Mouse (Mus musculus): ENCODE results near the gene Ephb2. TPM values are rescaled to one million over a fixed set of nuclear protein-coding genes. Genes with fewer than 3 reads are reported as not detected.

The Ephb2 gene
- total RNA-seq, 2 experiments from 2014 or later = 14.9 to 16.1 TPM

DNA sequence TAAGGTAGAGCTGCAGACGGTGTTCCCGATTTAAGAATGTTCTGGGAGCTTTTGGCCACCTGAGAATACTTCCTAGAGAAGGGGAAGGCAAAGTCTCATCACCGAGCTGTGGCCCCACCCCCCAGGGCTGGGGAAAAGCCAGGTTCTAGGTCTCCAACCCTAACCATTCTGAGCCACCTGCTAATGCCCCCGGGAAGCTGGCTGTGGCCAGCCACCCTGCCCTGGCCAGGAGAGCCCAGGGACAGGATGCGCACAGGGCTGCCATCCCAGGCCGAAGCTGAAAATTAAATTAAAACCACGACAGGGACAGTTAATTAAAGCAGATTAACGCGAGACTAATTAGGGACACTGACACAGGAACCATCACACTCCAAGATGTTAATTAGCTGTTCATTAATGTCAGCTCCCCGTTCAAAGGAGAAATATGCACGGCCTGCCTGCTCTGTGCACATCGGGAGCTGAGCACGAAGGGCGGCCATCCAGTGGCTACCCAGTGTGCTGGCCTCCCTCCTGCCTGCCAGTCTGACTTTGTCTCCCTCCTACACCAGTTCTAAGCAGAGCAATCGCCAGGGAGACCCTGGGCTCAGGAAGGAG is 101.5 kb downstream of the Ephb2 start:
- DNase-seq (ENCODE audit: low spot score in 2 of 2) = no peak

DNA sequence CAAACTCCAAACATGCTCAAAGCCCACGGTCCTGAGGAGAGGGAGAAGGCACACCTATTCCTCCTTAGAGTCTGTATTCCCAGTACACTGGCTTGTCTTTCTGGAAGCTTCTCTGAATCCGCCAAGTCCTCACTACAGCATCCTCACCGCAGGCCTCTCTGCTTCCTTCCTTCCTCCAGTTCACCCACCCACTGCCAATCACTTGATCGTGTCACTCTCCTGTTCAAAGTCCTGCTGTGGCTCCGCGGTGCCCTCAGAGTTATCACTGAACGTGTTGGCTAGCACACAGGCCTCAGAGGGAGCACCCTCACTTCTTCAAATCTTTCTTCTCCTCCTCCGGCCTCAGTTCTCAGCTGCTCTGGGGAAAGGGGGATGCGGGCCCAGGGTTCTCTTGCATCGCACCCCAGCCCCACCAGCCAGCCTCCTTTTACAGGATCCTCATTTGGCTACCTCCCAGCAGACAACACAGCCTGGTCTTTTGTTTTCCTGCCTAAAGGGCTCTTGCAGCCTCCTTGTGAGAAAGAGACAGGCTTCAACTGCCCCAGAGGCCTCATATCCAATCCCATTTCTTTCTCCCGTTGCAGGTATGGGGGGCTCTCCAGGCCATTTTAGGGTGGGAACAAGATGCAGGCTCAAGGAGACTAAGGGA is 102.4 kb downstream of the Ephb2 start:
- DNase-seq (ENCODE audit: low spot score in 2 of 2) = no peak

DNA sequence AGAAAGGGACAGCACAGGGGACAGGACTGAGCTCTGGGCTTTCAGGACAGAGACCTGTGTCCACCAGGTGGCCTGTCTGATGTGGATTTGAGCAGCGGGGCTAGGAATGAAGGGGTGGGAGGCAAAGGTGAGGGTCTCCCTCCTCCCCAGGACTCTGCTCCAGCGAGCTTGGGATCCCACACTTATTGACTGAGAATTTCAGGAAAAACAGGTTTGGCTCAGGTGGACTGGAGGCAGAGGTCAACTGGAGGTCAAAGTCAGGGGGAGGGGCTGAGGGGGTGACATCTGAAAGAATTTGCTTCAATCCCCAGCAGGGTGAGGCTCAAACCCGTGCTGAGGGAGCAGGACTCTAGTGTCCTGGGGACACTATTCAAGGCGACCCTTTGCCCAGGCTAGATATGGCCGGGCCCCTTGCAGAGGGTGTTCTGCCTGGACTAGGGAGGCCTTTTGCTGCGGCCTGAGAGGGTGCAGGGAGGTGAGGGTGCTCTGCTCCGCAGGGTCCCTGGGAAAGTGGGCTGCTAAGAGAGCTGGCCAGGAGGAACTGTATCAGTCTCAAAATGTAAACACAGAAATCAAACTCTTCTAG is 103.2 kb downstream of the Ephb2 start:
- DNase-seq (ENCODE audit: low spot score in 2 of 2) = no peak

DNA sequence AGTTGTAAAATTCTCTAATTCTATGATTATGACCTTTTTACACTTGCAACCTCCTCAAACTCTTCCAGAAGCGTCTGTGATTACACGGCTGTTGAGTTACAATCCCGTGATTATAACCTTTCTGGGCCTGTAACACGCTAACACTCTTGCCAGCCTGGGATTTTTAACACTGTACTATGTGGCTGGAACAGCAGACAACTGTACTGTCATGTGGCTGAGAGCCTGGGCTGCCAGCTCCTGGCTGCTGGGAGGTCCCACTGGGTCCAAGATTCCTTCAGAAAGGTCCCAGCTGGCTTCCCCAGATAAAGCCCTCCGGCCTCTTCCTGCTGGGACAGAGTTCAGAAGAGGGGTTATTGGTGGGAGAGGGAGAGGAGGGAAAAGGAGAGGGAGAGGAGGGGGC is 104.0 kb downstream of the Ephb2 start:
- DNase-seq (ENCODE audit: low spot score in 2 of 2) = no peak

DNA sequence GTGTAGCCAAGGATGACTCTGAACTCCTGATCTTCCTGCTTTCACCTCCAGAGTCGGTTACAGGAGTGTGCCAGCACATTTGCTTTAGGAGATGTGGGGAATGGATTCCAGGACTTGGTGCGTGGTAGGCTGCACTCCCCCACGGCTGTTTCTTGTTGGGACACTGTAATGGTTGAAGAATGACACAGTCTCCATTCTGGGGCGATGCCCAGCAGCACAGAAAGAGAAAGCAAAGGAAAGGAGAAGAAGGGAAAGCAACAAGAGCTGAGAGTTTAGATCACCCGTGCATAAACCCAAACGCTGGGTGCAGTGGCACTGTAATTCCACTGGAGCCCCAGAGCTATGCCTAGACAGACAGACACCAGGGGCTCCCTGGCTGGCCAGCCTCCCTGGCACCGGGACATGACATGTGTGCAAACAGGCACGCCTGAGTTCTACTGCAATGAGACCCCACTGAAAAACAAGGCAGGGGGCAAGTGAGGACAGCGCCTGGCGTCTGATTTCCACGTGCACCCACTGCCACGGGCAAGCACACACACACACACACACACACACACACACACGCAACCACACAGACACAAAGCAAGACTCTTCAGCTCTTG is 104.7 kb downstream of the Ephb2 start:
- DNase-seq (ENCODE audit: low spot score in 2 of 2) = no peak

DNA sequence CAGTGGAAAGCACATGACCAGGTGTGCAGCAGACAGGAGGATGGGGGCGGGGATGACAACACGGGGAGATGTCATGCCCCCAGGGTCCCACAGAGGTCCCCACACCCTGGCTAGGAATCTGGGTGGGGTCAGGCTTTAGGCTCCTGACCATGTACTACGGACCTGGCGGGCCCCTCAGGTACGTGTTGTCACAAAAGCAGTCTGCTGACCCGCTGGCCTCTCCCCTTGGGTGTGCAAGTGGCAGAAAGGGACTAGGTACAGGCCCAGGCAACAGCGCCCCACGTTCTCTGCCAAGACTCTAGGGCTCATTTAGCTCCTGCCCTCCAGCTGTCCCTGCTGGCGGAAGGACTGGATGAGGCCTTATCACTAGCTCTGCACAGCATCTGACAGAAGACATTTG is 105.3 kb downstream of the Ephb2 start:
- no peak for DNase-seq (ENCODE audit: low spot score in 2 of 2)

DNA sequence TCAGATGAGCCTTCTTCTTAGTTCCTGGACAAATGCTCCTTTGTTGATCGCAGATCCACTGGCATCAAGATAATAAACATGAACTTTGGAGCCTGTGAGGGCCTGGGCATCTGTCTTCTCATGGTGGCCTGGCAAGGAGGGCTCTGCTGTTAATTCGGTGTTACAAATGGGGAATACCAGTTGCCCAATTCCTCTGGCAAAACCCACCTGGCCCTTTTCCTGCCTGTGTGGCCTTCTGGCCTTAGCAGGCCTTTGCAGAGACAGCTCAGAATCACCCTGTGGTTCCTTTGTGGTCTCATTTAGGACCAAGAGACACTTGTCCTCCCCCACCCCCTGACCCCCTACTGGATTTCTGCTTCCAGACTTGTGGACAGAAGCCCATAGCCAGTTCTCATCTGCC is 106.2 kb downstream of the Ephb2 start:
- DNase-seq (ENCODE audit: low spot score in 2 of 2) = no peak

DNA sequence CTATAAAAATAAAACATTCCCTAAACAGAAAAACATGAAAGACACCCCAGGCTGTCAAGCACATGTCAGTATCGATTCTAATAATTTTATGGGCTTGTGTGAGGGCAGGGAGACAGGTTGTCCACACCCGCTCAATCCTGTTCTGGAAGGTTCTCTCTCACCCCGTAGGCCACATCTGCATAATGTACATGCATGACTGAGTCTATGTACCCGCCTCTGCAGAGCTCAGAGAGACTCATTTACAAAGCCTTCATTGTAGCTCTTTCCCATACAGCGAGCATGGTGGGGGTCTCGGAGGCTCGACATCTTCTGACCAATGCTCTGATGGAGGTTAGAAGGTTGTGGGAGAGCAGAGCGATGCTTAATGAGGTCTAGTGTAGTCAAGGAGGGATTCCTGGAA is 108.8 kb downstream of the Ephb2 start:
- no peak for DNase-seq (ENCODE audit: low spot score in 2 of 2)

DNA sequence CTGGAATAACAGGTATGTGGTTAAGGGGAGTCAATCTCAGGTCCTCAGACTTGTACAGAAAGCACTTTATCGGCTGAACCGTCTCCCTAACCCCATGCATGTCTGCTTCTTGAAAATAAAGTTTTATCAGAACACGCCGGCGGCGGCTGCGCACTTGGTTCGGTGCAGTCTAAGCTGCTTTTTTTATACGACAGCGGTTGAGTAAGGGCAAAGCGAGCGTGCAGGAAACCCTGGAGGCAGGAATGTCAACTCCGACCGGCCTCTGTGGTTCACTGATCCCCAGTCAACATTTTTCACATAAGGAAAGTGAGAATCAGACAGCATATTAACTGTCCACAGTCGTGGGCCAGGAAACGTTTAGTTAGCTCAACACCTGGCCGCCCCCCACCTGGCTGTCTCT is 111.1 kb downstream of the Ephb2 start:
- no peak for DNase-seq (ENCODE audit: low spot score in 2 of 2)

DNA sequence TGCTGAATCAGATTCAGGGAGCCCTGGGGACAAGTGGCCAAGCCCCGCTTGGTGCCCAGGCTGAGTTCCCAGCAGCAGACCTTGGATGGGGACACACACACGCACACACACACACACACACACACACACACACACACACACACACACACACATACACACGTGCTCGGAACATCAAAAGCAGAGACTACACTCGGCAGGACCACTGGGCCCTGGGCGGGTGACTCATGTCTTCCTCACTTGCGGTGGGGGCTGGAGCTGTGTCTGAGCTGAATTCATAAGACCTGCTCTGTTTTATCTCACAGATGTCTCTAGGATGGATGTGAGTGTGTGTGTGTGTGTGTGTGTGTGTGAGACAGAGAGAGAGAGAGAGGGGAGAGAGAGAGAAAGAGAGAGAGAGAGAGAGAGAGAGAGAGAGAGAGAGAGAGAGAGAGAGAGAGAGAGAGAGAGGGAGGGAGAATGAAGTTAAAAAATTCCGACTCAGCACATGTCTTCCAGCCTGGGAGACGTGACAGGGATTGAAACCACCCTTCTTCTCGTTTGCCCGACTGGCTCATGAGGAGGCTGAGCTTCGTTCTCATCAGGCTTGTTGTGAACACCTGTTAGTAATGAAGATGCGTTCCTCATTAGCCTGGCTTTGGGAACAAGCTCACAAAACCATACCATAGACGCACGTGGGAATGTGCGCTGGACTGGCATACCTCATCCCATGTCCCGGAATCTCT is 113.3 kb downstream of the Ephb2 start:
- DNase-seq (ENCODE audit: low spot score in 2 of 2) = no peak

DNA sequence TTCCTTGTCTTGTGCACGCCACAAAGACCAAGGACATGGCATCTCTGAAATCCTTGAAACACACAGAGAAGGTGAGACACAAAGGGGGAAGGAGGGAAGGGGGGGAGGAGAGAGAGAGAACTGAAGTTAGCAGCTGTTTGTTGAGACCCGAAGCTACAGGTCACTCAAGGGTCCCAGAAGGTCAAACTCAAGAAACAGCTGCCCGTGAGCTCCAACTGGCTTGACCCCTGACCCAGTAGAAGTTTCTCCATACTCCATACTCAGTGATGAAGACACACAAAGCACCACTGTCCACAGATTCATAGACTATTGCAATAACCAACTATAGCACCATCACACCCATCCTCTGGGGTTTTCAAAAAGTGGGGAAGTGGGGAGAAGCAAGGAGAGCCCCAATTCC is 113.9 kb downstream of the Ephb2 start:
- no peak for DNase-seq (ENCODE audit: low spot score in 2 of 2)

DNA sequence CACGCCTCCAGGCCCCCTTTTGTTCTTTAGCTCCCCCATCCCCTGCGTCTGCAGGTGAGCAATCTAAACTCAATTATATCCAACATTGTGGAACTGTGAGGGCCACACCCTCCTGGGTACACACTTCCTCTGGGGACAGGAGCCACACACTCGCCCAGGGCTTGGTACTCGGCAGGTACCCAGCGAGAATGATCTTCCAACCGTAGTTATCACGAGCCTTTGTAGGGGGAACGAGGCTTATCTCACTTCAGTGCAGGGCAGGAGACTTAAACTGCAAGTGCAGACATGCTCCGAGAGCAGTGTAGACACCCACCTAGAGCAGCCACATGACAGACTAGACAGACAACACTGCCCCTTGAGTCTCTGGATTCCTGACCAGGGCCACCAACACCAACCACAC is 115.8 kb downstream of the Ephb2 start:
- DNase-seq (ENCODE audit: low spot score in 2 of 2) = no peak

DNA sequence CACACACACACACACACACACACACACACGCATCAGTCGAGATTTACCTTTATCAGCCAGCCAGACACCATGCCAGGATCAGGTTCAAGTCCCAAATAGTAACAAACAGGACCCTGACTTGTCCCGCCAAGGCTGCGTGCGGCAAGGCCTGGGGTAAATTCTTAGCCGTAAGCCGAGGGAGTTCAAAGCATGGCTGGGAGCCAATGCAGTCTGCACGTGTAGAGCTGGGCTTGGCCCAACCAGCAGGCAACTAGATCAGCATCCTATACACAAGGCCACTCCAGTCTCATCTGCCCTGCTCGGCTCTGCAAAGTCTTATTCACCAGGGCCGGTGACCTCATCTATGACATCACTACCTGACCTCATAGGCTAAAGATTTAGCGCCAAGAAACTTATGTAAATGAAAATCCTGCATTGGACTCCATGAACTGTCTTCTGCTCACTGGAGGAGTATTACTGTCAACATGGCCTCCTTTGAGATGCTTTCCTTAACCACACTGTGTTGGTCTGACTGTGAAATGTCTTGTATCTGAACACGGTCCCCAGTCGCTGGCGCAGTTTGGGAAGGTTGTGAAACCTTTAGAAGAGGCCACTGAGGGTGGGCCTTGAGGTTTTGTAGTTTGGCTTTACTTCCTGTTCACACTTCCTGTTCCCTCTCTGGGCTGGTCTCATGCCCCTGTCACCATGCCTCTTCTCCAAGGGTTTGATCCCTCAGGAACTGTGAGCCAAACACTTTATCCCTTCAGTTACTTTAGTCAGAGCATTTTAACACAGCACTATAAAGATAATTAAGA is 117.4 kb downstream of the Ephb2 start:
- DNase-seq (ENCODE audit: low spot score in 2 of 2) = no peak

DNA sequence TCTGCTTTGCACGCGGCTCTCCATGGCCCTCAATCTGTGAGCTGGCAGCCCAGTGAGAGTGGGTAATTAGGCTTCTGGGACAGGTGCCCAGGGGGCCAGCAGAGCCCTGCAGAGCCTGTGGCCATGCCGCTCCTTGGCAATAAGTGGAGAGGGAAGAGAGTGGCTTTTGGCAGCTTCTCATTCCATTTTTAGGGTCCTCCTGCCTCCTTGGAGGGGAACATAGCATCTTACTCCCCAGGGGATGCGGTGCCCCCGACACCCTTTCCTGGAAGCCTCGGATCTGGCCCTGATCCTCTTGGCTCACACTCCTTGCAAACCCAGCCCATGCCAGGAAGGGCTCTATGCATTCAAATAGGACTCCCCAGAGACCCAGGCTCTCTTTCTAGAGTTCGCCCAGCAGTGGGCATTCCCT is 119.2 kb downstream of the Ephb2 start:
- no peak for DNase-seq (ENCODE audit: low spot score in 2 of 2)

DNA sequence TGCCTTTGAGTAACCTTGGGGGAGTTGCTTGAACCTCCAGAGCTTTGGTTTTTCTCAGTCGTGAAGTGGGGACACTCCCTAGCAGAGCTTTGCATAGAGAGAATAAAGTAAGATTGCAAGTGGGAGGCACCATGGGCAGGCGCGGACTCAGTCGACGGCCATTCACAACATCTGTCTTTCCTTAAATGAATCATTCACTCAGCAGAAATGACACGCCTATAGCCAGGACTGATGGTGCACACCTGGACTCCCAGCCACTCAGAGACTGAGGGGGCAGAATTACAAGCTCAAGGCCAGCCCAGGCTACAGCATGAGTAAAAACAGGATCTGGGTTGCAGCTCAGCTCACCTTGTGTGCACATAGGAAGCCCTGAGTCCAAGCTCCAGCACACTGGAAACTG is 121.3 kb downstream of the Ephb2 start:
- DNase-seq (ENCODE audit: low spot score in 2 of 2) = no peak

DNA sequence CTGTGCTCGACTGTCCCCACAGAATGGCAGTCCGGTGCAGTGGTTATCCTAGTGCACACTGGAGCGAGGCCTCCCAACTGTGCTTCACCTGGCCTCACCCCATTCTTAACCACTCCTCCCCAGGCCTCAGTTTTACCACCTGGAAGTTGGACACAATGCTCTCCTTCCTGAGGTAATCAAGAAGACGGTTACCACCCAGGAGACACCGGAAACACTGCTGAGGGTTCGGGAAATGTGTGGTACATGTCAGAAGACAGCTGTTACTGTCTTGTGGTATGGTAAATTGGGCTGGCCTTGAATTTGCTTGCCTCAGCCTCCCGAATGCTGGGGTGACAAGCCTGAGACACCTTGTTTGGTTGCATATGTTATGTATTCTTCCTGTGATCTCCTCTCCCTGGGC is 121.9 kb downstream of the Ephb2 start:
- DNase-seq (ENCODE audit: low spot score in 2 of 2) = no peak

DNA sequence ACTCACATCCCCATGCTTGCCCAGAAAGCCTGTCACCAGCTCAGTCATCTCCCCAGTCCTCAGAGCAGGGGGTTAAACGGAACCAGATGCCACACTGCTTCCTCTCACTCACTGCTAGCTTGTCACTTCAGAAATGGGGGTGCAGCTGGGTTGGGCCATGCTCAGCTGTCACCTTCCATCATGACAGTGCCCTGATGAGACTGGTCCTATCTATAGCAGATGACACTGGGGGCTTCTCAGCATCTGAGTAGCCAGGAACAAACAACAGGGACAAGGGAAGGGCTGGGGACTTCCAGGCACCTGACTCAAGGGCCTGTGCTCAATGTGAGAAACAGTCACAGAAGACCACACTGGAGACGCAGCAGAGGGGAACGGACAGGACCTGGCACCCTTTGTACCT is 122.4 kb downstream of the Ephb2 start:
- no peak for DNase-seq (ENCODE audit: low spot score in 2 of 2)

DNA sequence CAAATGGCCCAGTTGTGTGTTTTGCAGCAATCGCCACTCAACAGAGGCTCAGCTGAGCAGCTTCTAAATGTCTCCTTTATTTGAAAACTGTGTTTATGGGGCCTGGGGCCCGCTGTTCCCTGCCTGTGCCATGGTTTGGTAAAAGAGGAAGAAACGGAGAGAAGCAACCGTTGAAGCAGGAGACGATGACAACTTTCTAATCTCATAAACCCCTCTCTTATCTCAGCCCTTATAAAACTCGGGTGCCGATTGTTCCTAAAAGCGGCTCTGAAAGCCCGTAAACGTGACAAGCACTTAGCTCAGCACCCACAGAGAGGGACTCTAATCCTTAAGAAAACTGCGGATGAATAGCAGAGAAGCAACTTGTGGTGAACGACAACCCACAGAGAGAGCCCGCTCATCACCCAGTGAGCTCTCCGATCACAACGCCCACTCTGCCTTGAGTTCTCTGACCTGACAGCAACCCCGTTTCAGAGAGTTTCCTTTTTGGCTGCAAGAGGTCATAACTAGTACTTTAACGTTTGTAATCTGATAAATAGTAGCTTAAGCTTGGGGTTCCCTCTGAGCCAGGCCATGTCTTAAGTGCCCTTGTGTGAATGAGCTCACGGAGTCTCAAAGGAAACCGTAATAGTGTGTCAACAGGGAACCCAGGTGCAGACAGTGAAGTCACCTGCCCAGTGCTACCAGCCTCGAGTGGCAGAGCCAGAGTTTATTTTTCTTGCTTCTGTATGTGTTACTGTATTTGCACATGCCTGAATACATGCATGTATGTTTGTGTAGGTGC is 123.6 kb downstream of the Ephb2 start:
- DNase-seq (ENCODE audit: low spot score in 2 of 2) = no peak

DNA sequence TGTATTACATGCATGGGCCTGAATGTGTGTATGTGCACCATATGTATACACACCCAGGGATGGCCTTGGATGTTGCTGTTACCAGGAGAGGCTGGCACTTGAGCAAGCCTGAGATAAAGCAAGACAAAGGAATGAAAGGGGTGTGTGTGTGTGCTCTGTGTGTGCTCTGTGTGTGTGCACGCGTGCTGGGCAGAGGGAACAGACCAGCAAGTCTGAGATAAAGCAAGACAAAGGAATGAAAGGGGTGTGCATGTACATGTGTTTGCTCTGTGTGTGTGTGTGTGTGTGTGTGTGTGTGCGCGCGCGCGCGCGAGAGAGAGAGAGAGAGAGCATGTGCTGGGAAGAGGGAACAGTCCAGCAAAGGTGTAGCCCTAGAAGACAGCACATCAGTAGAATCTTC is 125.4 kb downstream of the Ephb2 start:
- no peak for DNase-seq (ENCODE audit: low spot score in 2 of 2)

DNA sequence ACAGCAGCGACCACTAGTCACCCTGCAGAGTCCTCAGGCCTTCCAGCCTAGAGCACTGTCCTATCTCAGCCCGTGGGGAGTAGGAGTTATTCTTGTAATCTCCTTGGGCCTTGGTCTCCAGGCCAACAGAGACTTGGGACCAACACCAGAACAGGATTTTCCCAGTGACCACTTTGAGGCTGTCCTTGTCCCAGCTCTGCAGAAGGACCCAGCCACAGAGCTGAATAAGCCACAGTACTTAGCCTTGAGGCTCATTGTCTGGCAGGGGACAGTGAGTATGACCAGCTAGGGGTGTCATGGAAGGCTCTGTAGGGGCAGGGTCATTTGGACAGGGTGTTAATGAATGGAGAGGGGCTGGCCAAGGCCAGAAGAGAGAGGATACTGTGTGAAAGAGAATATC is 126.8 kb downstream of the Ephb2 start:
- no peak for DNase-seq (ENCODE audit: low spot score in 2 of 2)

Measured in left cerebral cortex, adult 18-20 months (tissue).